Mouse (Mus musculus) ES-CJ7 (cell line): ENCODE measurements around the gene Cartpt.

Experiments used
- DNase-seq: peaks from one replicate; pipeline ENCODE4 v3.0.0; 2011; ENCODE audit warnings: low read depth, low spot score

Gene Cartpt

DNA sequence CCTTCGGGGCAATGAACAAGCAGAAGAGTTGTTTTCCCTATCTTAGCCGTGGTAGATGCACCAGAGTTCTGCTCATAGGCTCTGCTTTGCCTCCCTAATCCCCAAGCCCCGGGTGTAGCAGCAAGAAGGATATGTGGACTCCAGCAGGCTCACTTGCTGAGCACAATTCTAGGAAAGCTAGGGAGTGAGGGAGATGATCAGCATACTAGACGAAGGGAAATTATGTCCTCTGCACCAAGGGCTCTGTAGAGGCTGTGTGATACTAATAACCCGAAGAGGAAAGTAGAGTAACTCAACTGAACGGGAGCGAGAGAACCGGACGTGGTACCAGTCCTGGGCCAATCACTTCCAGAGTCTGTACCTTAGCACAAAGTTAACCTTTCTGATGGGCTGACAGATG, at the start of gene Cartpt:
Gene Cartpt (minus strand): TSS at position 127 of the 400 bp plus-strand sequence.
- DNase-seq, result no peak

DNA sequence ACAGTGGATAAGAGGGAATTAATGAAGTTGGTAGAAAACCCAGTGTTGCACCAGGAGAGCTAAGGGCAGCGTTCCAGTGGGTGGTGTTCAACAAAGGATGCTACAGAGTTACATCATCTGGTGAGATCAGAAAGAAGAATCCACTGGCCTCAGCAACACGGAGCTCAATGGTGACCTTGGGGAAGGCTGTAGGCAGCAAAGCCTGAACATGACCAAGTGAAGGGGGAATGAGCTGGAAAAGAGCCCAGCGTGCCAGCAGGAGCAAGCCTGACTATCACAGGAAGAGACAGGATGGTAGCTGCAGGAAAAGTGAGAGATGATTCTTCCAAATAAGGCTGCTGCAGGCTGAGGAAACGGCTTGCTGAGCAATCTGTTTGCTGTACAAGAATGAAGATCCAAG, 46.5 kb upstream of the Cartpt start:
- DNase-seq, result no peak

DNA sequence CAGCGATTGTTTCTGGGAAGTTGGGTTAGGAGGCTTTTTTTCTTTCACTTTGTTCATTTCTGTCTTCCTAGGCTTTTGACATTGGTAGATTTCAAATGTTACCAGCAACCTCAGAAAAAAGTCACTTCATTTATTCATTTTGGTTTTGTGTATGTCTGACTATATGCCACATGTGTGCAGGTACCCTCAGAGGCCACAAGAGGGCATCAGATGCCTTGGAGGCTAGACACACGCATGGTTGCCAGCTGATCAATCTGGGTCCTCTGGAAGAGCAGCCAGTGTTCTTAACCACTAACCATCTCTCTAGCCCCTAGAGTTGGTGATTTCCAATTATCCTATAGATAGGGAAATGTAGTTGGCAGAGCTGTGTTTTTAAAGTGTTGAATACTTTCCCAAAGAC, 42.6 kb upstream of the Cartpt start:
- peak; percentile 22 for DNase-seq

DNA sequence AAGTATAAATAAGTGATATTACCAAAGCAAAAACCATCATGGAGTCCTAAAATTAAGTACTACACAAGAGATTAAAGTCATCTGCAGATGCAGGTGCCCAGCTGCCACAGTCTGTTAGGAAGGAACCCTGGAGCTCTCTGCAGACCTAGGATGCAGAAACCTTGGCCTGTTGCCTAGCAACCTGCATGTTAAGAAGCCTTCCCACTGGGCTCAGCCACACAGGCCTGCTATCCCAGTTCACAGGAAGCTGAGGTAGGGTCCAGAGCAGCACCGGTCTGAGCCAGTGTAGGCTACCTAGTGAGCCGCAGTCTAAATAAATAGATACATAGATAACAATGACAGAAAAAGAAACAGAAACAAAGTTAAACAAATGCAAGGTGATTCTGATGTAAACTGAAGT, 39.7 kb upstream of the Cartpt start:
- peak; percentile 61 for DNase-seq

DNA sequence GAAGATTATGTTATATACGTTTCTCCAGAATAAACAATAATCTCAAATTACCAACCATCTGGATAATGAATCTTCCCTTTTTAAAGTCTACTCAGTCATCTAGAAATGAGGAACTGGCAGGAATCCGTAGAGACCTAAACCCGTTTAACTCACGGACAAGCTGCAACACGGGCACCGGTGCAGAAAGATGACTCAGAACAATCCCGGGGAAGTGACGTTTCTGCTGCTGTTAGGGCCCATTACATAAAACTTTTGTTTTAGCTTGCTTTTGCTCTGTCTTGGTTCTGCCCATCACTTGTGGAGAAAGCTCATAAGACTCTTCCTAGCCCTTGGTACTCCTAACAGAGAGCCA, 38.4 kb upstream of the Cartpt start:
- DNase-seq, result no peak

DNA sequence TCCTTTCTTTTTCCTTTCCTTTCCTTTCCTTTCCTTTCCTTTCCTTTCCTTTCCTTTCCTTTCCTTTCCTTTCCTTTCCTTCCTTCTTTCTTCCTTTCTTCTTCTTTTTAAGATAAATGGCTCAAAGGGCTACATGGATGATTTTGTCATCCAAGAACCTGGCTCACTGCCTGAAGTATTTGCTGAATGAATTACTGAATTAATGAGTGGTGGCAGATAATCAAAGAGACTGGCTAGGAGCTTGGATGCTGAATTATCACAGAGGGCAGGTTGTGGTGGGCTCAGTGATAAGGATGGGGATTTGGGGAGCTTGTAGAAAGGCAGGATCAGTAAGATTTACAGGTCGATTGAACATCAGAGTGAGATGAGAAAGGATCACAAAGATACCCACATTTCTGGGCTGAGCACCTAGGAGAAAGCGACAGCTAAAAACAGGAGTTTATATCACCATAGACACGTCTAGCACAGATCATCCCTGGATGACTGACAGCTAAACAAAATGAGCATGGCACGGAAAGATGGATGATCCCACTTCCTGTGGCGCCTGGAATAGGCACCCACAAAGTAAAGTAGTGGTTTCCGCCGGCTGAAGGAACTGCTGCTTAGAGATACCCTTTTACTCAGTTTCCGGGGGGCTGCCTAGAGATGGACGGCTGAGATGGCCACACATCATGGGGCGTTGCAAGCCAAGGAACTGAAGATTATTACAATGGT, 37.9 kb upstream of the Cartpt start:
- DNase-seq, result no peak

DNA sequence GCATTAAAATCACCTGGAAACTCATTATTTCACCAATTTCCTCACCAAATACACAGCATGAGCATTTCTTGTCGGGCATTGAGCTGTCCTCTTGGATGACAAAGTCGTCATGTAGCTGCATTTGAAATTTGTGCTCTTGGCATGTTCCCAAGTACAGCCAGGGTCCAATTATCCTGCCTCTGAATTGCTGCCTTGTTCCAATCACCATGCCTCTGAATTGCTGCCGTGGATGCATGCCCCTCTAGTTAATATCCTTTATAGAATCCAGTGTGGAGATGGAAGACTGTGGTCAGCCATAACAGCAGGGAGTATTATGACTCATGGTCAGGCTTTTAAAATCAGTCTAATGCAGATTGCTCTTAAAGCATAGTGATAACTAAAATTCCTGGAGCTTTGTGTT, 36.9 kb upstream of the Cartpt start:
- no peak for DNase-seq

DNA sequence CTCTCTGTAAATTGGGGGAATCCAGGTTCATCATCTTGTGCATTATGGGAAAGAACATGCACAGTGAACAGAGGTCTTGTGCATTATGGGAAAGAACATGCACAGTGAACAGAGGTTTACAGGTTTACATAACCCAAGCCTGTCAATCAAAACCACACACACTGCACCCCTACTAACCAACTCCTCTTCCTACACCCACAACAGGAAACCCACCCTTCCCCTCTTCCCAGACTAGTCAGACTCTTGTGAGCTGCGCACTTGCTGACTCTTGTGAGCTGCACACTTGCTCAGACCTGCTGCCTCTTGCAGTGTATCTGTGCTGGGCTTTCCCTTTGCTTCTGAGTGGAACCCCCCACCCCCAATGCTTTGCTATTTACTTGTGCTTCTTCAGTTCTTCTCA, 31.5 kb upstream of the Cartpt start:
- no peak for DNase-seq

DNA sequence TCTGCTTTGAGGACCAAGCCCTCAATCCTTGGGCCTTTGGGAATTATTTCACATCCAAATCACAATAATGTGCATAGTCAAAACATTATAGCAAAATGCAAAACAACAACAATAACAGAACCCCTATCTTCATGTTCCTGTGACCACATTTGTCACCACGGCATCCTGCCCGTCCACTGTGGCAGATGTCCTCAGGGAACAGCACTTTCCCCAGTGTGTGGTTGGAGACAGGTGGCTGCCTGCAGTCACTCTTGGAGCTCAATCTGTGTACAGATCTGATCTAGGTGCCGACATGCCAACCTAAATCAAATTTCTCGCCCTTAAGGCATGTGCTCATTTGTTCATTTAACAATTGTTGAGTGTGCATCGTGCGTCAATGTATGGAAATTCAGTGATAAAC, 30.6 kb upstream of the Cartpt start:
- DNase-seq, result no peak

DNA sequence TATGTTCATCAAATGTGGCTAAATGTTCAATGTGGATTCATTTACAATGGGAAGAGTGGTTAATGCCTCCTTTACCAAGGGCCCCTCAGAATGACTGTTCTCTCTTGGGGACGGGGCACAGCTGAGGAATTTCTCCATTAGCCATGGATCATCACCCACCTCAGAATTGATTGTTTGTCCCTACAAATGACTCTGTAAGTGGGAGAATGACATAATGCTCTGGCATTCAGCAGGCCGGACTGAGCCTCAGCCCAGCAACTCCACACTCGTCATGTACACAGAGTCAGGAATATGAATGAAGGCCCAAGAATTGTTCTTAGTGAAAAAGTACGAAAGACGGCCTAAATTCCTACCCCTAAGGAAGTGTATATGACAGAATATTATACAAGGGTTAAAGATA, 25.4 kb upstream of the Cartpt start:
- no peak for DNase-seq

DNA sequence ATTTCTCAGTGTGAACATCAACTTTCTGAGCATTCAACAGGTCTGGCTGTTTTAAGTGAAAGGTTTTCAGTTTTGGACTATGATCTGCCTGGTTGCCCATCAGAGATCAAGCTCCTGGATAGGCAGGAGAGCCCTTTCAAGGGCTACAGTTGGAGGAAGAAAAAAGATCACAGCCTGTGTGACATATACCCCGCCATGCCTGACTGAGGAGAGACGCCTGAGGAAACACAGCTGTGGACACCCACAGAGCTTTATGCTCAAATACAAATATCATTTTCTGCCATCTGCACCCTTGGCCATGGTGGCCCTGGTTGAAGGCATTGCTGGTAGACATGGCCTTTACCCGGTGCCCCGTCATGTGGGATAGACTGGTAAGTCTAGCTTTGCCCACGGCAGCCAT, 14.7 kb upstream of the Cartpt start:
- DNase-seq, result no peak

DNA sequence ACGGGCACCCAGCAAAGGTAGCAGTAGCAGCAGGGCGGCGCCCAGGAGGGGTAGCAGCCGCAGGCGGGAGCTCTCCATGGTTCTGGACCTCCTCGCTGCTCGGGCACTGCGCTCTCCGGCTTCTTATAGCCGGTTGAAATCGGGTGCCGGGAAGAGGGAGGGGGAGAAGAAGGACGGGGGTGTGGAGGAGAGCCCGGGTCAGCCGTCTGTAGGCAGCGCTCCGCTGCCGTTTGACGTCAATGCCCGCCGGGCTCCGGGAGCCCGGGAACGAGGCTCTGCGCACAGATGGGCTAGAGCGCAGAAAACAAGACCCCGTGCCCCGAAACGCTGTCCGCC, 366 bp downstream of the Cartpt start:
- peak; percentile 69 for DNase-seq

DNA sequence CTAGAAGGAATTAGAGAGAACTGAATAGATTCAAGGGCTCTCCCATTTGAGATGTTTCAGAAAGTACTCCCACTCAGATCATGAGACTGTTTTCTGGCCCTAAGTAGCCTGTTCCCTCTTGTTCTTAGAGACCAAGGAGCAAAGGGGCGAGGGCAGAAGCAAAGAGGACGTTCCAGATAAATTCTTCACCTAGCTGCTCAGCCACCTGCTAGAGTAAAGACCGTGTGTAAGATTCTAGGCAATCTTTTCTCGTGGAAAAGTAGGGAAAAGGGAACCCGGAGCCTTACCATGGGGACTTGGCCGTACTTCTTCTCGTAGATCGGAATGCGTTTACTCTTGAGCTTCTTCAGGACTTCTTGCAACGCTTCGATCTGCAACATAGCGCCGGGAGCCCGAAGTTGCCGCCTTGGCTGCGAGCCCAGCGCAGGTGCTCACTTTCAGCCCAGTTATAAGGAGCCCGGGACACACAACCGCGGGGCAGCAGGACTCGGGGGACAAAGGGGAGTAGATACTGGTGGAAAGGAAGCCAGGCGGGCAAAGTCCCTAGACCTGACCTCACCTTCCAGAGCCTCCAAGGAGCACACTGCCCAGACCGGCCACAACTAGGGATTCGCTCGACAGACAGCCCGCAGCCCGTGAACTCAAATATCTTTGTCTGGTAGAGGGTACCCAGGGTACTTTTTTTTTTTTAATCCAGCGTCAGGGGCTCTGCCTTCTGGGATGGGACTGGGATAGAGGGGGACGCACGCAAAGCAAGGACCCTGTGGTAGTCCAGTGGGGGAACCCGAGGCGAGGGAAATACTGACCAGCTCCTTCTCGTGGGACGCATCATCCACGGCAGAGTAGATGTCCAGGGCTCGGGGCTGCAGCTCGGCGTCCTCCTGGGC, 978 bp downstream of the Cartpt start:
- DNase-seq, result no peak

DNA sequence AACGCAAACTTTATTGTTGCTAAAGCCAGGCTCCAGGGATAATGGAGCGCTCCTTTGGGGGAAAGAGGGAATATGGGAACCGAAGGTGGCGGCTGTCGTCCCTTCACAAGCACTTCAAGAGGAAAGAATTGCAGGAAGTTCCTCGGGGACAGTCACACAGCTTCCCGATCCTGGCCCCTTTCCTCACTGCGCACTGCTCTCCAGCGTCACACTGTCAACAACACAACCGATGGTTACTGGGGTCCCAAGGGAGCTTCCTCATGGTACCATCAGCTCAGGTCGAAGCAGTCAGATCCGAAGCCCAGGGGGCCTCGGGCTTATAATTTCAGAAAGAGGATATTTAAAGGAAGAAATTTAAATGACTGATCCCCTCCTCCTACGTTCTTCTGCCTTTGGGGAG, 2.1 kb downstream of the Cartpt start:
- no peak for DNase-seq

DNA sequence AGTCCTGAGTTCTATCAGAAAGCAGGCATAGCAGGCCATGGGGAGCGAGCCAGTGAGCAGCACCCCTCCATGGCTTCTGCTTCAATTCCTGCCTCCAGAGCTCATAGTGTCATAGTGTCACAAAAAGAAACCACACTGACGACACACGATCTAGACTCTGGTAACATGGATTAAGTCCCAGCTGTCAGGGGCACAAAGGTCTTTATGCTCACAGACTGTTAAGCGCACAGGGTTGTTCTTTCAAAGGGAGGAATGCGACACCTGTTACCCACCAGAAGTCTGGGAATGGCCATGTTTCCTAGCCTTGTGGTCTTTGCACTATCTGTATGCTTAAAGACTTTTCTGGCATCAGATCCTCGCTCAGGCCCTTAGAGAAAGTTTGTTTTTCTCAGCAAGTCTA, 15.3 kb downstream of the Cartpt start:
- DNase-seq, result no peak

DNA sequence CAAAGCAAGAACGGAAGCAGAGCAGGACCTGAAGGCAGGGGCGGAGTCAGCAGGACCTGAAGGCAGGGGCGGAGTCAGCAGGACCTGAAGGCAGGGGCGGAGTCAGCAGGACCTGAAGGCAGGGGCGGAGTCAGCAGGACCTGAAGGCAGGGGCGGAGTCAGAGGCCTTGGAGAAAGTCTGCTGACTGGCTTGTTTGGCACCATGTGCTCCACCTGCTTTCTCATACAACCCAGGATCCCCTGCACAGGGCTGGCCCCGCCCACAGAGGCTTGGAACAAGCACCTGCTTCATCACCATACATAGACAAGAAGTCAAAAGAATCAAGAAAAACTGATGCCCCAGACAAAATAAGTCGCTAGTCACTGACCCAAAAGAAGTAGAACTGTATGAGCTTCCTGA, 19.1 kb downstream of the Cartpt start:
- DNase-seq, result peak; percentile 83

DNA sequence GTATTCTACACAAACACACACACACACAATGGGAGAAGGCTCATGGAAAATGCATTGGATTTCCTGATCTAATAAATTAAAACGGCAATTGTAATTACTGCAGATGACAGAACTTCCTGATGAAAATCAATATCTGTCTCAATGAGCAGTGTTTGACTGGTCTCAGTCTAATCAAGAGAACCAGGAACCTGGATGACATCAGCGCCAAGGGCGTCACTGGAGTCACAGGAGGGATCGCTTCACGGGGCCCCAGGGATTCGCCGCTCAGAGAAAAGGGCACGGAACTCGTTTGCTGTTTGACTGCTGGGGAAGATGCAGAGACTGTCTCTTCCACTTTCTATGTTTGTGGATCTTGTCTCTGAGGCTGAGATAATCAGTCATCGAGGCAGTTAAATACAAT, 21.2 kb downstream of the Cartpt start:
- no peak for DNase-seq

DNA sequence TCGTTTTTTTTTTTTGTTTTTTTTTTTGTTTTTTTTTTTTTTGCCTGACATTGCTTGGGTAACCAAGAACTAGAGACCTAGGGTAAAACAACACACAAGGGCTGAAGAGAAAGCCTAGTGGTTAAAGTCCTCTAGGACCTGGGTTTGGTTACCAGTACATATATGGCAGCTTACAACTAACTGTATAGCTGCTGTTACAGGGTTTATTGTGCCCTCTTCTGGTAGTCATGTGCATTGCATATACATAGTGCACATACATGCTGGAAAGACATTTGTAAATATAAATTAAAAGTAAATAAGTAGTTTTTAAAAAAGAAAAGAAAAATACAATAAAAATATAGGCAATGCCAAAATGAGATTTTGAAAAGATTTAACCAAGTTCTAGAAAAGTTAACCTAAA, 28.8 kb downstream of the Cartpt start:
- peak; percentile 23 for DNase-seq

DNA sequence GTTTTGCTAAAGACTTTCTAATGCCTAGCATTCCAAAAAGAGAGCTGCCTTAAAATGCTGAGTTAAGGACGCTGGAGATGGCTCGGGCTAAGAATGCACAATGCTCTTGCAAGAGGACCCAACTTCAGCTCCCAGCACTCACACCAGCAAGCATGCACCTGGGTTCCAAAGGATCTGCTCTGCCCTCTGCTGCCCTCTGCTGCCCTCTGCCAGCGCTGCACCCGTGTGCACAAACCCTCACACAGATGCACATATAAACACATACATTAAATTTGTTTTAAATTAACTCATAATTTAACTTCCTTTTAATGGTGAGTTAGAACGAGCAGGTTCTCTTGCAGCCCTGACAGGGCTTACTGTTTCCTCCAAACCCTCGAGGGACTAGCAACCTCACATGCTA, 32.5 kb downstream of the Cartpt start:
- peak; percentile 8 for DNase-seq

DNA sequence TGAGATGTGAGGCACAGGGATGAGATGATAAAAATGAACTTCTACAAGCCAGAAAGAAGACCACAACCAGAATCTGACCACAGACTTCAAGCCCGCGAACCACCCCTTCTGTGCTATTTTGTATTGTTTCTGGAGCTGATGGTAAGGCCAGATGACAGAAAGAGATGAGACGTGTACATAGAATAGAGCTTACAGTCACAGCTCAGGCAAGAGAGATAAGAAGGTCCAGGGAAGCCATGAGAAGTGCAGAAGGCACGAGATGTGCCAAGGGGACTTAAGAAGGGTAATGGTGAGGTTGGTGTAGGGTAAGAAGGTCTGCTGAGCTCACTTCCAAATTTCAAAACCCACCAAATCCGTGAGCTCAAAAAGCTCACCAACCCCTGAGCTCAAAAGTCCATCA, 36.6 kb downstream of the Cartpt start:
- DNase-seq, result no peak

DNA sequence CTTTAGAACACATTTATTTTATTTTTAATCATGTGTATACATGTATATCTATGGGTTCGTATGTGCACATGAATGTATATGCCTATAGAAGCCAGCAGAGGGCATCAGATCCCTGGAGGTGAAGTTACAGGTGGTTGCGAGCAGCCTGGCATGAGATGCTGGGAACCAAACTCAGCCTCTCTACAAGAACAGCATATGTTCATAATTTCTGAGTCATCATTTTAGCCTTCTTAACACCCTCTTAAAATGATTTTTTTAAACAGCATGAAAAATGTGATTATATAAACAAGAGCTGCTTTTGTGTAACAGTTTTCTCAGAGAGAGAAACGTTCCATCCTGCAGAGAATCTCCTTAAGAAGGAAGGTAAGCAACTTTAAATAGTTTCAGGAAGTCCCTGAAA, 40.2 kb downstream of the Cartpt start:
- DNase-seq, result peak; percentile 14

DNA sequence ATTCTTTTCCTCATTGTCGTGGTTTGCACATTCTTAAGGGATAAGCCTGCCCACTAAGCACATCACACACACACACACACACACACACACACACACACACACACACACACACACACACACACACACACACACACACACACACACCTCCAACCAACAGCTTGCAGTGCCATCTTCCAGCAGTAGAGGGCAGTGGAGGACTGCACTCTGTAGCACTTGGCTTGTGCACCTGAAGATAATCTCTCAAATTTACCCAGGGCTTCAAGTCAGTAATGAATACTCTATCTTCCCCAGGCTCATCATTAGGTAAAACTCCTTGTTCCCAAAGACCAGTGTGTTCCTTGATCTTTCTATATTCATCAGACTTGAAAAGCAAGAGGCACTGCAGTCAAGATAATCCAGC, 41.8 kb downstream of the Cartpt start:
- peak; percentile 82 for DNase-seq

DNA sequence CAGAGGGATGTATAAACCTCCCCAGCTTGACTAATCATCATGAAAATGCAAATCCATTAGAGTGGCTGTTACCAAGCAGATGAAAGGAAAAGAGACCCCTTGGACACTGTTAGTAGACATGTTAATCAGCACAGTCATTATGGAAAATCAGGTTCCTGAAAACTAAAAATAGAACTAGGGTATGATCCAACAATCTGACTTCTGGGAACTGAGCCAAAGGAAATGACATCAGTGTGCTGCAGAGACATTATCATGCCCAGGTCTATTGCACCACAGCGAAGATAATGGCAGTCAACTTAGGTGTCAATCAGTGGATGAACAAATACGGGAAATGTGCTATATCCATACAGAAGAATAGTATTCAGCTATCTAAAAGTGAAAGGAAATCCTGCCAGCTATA, 43.0 kb downstream of the Cartpt start:
- DNase-seq, result no peak
